Mouse (Mus musculus) hindbrain, embryonic 11.5 days (tissue): ENCODE data around the gene Ppp2r5c. TPM values are rescaled to one million over a fixed set of nuclear protein-coding genes. Genes with fewer than 3 reads are reported as not detected.

ENCODE experiments used
- ATAC-seq: fragments of 200-750 bp; cut with Nextera tagmentation; 2 replicates; pipeline ENCODE4 v1.8.0; 2017; ENCODE audit warnings: mild to moderate bottlenecking, moderate TSS enrichment, moderate library complexity; ENCODE audit not compliant: low FRiP score
- DNase-seq: peaks from one replicate; pipeline ENCODE4 v3.0.0-alpha.2; 2015; ENCODE audit warnings: low spot score
- H3K27ac ChIP-seq: fragments of 300-500 bp; sonication (generic); 2 replicates; pipeline ENCODE4 v1.5.1; 2014; ENCODE audit warnings: mild to moderate bottlenecking, low read depth, low read length
- H3K27me3 ChIP-seq: fragments of 300-500 bp; sonication (generic); 2 replicates; pipeline ENCODE4 v1.6.1; 2014; ENCODE audit warnings: mild to moderate bottlenecking, low read length, moderate library complexity, mixed read lengths; ENCODE audit not compliant: control insufficient read depth, insufficient read depth
- H3K36me3 ChIP-seq: fragments of 300-500 bp; sonication (generic); 2 replicates; pipeline ENCODE4 v1.6.1; 2014; ENCODE audit warnings: mild to moderate bottlenecking, low read length, moderate library complexity, mixed read lengths; ENCODE audit not compliant: control insufficient read depth, insufficient read depth
- H3K4me1 ChIP-seq: fragments of 300-500 bp; sonication (generic); replicated peaks from 2 replicates; pipeline ENCODE4 v1.6.1; 2014; ENCODE audit warnings: low read length, mixed read lengths; ENCODE audit not compliant: control insufficient read depth, insufficient read depth
- H3K4me2 ChIP-seq: fragments of 300-500 bp; sonication (generic); replicated peaks from 2 replicates; pipeline ENCODE4 v1.6.1; 2014; ENCODE audit warnings: mild to moderate bottlenecking, low read depth, low read length
- H3K4me3 ChIP-seq: fragments of 300-500 bp; sonication (generic); 2 replicates; pipeline ENCODE4 v1.5.1; 2014; ENCODE audit warnings: low read depth, low read length
- H3K9ac ChIP-seq: fragments of 300-500 bp; sonication (generic); 2 replicates; pipeline ENCODE4 v1.6.1; 2014; ENCODE audit warnings: low read depth, low read length
- H3K9me3 ChIP-seq: fragments of 300-500 bp; sonication (generic); 2 replicates; pipeline ENCODE4 v1.6.1; 2016; ENCODE audit warnings: low read length; ENCODE audit not compliant: control insufficient read depth
- WGBS: fragments of 180-500 bp; shearing (Covaris S2); extraction: QIAGEN DNeasy Blood & Tissue Kit; methylation state at CpG from one replicate; pipeline ENCODE4 v1.1.7; 2014; 5-methylcytosine and 5-hydroxymethylcytosine counted together
- polyA plus RNA-seq: library from polyadenylated mRNA; unstranded; fragments of >200 nt; fragmentation: Nextera tagmentation; extraction: Ambion mirVana; gene quantifications from 2 replicates; pipeline ENCODE4 v1.2.1, GENCODE M21; 2014

The Ppp2r5c gene
- polyA plus RNA-seq, 1 experiment from 2014 or later, result 162 TPM

- Histone ChIP-seq H3K27ac (no peak overlapping the region), H3K36me3 (no peaks in the 10 kb centered on the region), H3K9me3 (no peaks in the 10 kb centered on the region), H3K9ac (no peak overlapping the region), H3K4me2 (no peak overlapping the region), H3K27me3 (no peaks in the 10 kb centered on the region), H3K4me1 (no peaks in the 10 kb centered on the region), H3K4me3 (no peak overlapping the region)
- no peak for ATAC-seq
- 93% methylated on average over 7 of the region's 7 CpGs for WGBS
- DNase-seq, result no peak
These were observed 9.1 kb downstream of the Ppp2r5c start for GRCm38 (mm10) chr12:110456024-110456423.

GRCm38 (mm10) chr12:110458667-110459066 is 11.7 kb downstream of the Ppp2r5c start:
- H3K4me1 ChIP-seq, result no peaks in the 10 kb centered on the region
- H3K4me3 ChIP-seq, result no peak overlapping the region
- H3K36me3 ChIP-seq, result no peaks in the 10 kb centered on the region
- no peak for DNase-seq
- no peaks in the 10 kb centered on the region for H3K27me3 ChIP-seq
- 87% methylated on average over 6 of the region's 6 CpGs for WGBS
- no peak overlapping the region for H3K4me2 ChIP-seq
- ATAC-seq, result no peak
- H3K9ac ChIP-seq, result no peak overlapping the region
- no peak overlapping the region for H3K27ac ChIP-seq
- no peaks in the 10 kb centered on the region for H3K9me3 ChIP-seq

- no peak for ATAC-seq
- DNase-seq, result no peak
- Histone ChIP-seq H3K36me3 (no peaks in the 10 kb centered on the region), H3K27ac (no peak overlapping the region), H3K9me3 (no peaks in the 10 kb centered on the region), H3K4me2 (no peak overlapping the region), H3K4me3 (no peak overlapping the region), H3K9ac (no peak overlapping the region), H3K27me3 (no peaks in the 10 kb centered on the region), H3K4me1 (no peaks in the 10 kb centered on the region)
- 85% methylated on average over 18 of the region's 18 CpGs for WGBS
These were observed 13.7 kb downstream of the Ppp2r5c start for GRCm38 (mm10) chr12:110460418-110461300.

GRCm38 (mm10) chr12:110463711-110464110 is 16.8 kb downstream of the Ppp2r5c start:
- no peak for ATAC-seq
- no peak for DNase-seq
- Histone ChIP-seq H3K9ac (no peak overlapping the region), H3K4me3 (no peak overlapping the region), H3K4me1 (no peaks in the 10 kb centered on the region), H3K4me2 (no peak overlapping the region), H3K27me3 (no peaks in the 10 kb centered on the region), H3K9me3 (no peaks in the 10 kb centered on the region), H3K36me3 (no peaks in the 10 kb centered on the region), H3K27ac (no peak overlapping the region)
- WGBS, result 79% methylated on average over 8 of the region's 8 CpGs

GRCm38 (mm10) chr12:110471426-110471825 is 24.5 kb downstream of the Ppp2r5c start:
- no peak overlapping the region for H3K4me2 ChIP-seq
- DNase-seq (no peak), ATAC-seq (no peak)
- H3K4me1 ChIP-seq, result no peaks in the 10 kb centered on the region
- no peaks in the 10 kb centered on the region for H3K36me3 ChIP-seq
- no peak overlapping the region for H3K27ac ChIP-seq
- no peak overlapping the region for H3K9ac ChIP-seq
- no peaks in the 10 kb centered on the region for H3K27me3 ChIP-seq
- H3K9me3 ChIP-seq, result no peaks in the 10 kb centered on the region
- 81% methylated on average over 3 of the region's 3 CpGs for WGBS
- H3K4me3 ChIP-seq, result no peak overlapping the region

GRCm38 (mm10) chr12:110472247-110472646 is 25.3 kb downstream of the Ppp2r5c start:
- ATAC-seq, result no peak
- H3K4me2 ChIP-seq, result no peak overlapping the region
- 82% methylated on average over 3 of the region's 3 CpGs for WGBS

GRCm38 (mm10) chr12:110474497-110474896 is 27.6 kb downstream of the Ppp2r5c start:
- H3K4me2 ChIP-seq, result no peak overlapping the region
- H3K27ac ChIP-seq, result no peak overlapping the region
- no peak for ATAC-seq
- H3K4me1 ChIP-seq, result no peaks in the 10 kb centered on the region
- H3K36me3 ChIP-seq, result no peaks in the 10 kb centered on the region
- H3K9ac ChIP-seq, result no peak overlapping the region
- no peaks in the 10 kb centered on the region for H3K27me3 ChIP-seq
- H3K9me3 ChIP-seq, result no peaks in the 10 kb centered on the region
- 82% methylated on average over 8 of the region's 8 CpGs for WGBS
- no peak for DNase-seq
- H3K4me3 ChIP-seq, result no peak overlapping the region

More at GRCm38 (mm10) chr12:110472247-110472646, 25.3 kb downstream of the Ppp2r5c start:
- Histone ChIP-seq H3K36me3 (no peaks in the 10 kb centered on the region), H3K9ac (no peak overlapping the region), H3K27ac (no peak overlapping the region), H3K4me3 (no peak overlapping the region), H3K9me3 (no peaks in the 10 kb centered on the region), H3K27me3 (no peaks in the 10 kb centered on the region), H3K4me1 (no peaks in the 10 kb centered on the region)
- DNase-seq, result no peak

GRCm38 (mm10) chr12:110476561-110476960 is 29.6 kb downstream of the Ppp2r5c start:
- Histone ChIP-seq H3K27ac (no peak overlapping the region), H3K4me2 (no peak overlapping the region), H3K4me1 (no peaks in the 10 kb centered on the region), H3K9me3 (no peaks in the 10 kb centered on the region), H3K4me3 (no peak overlapping the region), H3K27me3 (no peaks in the 10 kb centered on the region), H3K9ac (no peak overlapping the region), H3K36me3 (no peaks in the 10 kb centered on the region)
- no peak for DNase-seq
- WGBS, result 87% methylated on average over 9 of the region's 9 CpGs
- no peak for ATAC-seq

GRCm38 (mm10) chr12:110477906-110478305 is 31.0 kb downstream of the Ppp2r5c start:
- ATAC-seq (no peak), DNase-seq (no peak)
- Histone ChIP-seq H3K4me3 (no peak overlapping the region), H3K27me3 (no peaks in the 10 kb centered on the region), H3K36me3 (no peaks in the 10 kb centered on the region), H3K4me2 (no peak overlapping the region), H3K27ac (no peak overlapping the region), H3K9me3 (no peaks in the 10 kb centered on the region), H3K9ac (no peak overlapping the region), H3K4me1 (no peaks in the 10 kb centered on the region)
- WGBS, result 89% methylated on average over 8 of the region's 8 CpGs
